Mouse (Mus musculus): ENCODE results near the gene Ptprf. TPM values are rescaled to one million over a fixed set of nuclear protein-coding genes. Genes with fewer than 3 reads are reported as not detected.

Gene Ptprf
- total RNA-seq, 2 experiments from 2014 or later = not detected

DNA sequence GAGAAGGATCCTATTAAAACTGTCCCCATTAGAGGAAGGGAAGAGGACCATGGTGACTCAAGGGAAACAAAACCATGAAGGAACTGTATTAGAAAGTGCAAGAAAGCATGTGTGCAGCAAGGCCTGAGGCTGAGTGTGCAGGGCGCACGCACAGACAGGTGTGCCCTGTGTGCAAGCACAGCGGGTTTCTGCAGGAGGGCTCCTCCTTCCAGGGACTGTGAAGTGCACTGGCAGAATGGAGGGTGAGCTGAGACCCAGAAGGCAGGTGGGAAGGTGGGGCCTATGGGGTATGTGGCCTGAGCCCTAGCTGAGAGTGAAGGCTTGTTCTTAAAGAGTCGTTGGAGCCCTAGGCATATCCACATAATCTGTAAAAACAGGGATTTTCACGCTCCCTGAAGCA, 1.9 kb downstream of the Ptprf start:
- ATAC-seq (replicated peaks; ENCODE audit: low FRiP score, poor library complexity, severe bottlenecking) = no peak

DNA sequence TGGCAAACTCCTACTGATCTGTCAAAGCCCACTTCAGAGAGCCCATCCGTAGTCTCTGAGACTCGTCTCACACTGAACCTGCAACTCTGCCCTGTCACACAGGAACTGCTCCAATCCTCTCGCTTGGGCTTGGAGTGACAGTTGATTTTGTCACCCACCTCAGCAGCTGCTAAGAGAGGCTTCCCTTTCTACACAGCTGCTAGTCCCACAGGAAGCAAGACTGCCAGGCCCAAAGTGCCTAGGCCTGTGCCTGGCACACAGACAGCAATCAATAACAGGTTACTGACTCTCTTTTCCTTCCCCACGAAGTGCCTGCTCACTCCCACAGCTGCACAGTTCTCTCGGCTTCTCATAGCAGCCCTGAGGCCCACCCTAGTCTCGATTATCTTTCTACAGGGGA, 2.7 kb downstream of the Ptprf start:
- no peak for ATAC-seq (replicated peaks; ENCODE audit: low FRiP score, poor library complexity, severe bottlenecking)

DNA sequence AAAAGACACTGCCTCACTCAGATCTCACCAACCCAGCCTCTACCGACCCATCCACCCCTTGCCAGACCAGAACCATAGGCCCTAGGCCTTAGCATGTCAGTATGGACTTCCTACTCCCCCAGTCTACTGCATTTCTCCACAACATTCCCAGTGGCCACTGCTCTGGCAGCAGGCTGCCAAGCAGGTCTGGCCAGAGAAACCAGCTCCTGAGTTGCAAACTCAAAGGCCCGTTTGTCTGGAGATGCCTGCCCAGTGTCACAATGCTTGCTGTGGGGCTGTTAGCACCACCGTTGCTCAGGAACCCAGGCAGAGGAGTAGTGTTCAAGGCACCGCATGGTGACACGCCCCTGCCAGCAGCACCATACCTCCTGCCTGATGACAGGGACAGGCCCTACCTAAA, 5.0 kb downstream of the Ptprf start:
- no peak for ATAC-seq (replicated peaks; ENCODE audit: low FRiP score, poor library complexity, severe bottlenecking)

DNA sequence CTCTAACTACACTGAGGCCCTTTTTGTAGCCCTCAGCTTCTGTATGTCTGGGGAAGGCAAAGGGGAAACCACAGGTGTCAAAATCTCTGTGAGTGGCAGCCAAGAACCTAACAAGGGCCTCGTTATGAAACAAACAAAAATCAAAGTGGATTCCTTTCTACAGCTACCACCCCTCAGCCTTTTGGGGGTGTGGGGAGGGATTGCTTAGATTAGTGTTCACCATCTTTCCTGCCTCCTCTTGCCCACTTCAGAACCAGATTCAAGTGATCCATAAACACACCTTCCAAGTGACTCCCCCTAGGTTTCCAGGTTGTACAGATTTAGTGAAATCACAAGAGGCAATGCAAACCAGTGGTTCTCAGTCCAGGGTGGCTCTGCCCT, 9.0 kb downstream of the Ptprf start:
- no peak for ATAC-seq (replicated peaks; ENCODE audit: low FRiP score, poor library complexity, severe bottlenecking)

DNA sequence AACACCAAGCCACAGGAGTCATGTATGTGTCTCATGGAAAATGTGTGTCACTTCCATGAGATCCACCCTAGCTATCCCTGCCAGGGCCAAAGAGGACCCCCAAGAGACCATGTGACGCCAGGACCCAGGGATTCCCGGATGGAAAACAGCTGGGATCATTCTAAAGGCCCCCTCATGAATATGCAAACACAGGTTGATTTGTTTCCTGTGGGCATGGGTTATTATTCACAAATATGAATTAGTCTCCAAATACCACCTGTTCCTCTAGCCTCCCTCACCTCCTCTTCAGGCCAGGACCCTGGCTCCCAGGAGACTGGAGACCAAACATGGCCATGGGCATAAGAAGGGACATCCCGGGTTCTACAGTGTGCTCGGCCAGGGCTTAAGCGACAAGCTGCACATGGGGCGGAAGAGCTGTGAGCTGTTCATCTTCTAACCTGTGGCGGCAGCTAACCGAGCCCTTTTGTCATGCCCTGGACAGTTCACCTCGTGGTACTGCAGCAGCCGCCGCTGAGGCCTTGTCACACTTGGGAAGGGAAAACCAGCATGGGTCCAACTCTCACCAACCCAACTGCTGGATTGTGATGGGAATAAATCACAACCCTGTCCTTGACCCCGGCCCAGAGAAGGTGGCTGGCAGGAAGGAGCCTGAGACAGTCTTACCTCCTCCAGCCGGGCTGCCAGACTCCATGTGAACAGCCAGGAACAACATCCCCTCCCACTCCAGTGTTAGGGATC, 9.6 kb downstream of the Ptprf start:
- ATAC-seq (replicated peaks; ENCODE audit: low FRiP score, poor library complexity, severe bottlenecking) = no peak

DNA sequence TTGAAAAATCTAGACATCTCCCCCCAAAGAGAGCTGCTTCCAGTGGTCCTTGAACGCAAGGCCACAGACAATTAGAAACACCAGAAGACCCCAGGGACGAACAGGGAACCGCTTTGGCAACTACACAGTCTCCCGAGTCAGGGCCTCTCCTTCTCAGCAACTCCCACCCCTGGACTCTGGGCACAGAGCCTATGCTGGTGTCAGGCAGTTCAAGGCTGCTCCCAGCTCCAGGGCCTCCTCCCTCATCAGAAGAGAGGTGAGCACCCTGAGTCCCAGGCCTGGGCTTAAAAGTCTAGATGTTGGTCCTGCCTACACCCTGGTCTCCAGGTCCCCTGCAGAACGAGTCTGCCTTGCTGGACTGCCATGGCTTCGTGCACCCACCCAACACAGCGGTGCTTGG, 10.7 kb downstream of the Ptprf start:
- no peak for ATAC-seq (replicated peaks; ENCODE audit: low FRiP score, poor library complexity, severe bottlenecking)

DNA sequence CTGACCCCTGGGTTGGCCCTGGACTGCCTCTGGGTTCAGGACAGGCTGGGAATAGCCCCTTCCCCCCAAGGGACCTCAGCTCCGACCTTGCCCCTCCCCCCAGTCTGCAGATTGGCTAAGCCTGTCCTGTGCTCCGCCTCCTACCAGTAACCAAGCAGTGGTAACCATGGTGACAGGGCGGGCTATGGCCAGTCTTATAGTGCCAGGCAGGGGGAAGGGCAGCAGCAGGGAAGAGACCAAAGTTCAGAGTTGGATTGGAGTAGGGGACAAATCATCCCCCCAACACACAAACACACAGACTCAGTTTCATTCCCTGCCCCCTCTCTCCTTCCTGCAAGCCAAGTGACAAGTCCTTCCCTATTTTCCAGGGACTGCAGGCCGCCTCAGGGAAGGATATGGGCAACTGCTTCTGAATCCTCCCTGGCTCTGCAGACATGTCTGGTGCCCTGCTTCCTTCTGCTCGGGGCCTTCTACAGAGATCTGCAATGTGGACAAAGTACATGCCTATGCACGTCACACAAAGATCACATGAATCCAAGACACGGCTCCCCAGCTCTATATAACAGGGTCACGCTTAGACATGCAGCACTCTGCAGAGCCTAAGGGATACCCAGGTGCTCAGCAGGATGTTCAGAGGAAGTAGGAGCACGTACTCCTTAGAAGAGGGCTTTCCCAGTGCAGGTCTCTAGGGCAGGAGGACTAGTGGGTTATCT, 14.5 kb downstream of the Ptprf start:
- no peak for ATAC-seq (replicated peaks; ENCODE audit: low FRiP score, poor library complexity, severe bottlenecking)

DNA sequence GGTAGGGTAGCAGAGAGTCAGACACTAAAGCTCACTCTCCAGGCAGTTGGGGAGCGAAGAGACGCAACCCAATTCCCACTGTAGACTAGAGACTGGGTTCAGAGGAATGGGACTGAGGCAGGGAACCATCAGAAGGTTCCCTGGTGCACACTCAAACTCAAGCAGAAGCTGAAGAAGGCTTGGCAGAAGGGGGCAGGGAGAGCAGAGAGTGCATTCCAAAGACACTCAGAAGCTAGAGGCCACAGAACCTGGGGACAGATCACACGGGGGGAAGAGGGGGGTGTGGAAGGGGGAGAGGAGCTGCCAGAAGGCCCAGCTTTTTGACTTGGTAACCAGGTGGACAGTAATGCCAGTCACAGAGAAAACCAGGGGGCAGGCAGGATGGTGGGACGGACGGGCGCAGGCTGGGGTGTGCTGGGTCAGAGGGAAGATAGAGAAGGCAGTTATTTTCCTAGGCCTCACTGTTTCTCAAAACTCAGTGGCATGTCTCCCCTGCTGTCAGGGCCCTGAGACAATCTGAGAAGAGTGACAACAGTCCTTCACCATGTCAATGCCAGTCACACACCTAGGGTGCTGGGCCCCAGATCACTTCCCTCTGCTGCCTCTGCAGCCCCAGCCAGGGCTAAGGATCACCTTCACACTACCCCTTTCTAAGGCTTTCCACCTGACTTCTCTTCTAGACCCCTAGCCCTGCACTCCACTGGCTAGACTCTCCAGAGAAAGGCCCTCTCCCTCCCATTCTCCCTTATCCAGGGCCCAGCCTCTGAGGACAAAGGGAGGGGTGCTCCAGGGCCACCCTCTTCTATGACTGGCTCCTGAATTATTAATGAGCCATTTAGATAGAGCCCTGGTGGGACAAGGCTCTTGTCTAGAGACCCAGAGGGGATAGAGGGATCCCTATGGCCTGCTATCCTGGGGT, 15.3 kb downstream of the Ptprf start:
- ATAC-seq (replicated peaks; ENCODE audit: low FRiP score, poor library complexity, severe bottlenecking) = no peak

DNA sequence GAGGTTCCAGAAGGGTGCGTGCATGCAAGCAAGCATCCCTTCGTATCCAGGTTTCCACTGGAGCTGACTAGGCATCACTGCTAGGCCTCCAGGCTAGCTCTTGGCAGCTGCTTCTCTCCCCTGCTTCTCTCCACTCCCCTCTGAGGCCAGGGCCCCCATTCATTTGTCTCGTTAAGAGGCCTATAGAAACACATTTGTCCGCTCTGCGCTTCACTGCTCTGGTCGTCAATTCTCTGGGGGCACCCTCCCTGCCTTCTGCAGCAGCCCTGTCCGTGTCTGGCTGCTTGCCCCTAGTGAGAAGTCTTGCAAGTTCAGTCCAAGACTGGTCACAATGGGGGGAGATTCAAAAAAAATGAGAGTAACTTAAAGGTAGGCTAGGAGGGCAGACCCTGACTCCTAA, 16.7 kb downstream of the Ptprf start:
- ATAC-seq (replicated peaks; ENCODE audit: low FRiP score, poor library complexity, severe bottlenecking) = no peak

DNA sequence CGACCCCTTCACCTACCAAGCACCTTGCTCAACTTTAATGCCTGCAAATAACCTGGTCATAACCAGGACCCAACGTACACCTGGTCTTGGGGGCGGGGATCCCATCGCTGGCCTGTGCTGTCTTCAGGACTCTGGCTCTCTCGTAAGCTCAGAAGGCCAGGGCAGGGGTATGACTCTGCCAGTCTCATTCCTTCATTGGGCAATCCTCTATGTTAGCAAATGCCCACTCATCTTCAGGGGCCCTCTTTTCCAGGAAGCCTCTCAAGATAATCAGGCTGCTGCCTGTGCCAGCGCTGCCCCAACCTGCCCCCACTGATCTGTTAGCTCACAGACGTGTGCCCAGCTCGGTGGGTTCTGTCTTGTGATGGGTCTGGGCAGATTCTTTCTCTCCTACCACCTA, 17.2 kb downstream of the Ptprf start:
- ATAC-seq (replicated peaks; ENCODE audit: low FRiP score, poor library complexity, severe bottlenecking) = no peak

DNA sequence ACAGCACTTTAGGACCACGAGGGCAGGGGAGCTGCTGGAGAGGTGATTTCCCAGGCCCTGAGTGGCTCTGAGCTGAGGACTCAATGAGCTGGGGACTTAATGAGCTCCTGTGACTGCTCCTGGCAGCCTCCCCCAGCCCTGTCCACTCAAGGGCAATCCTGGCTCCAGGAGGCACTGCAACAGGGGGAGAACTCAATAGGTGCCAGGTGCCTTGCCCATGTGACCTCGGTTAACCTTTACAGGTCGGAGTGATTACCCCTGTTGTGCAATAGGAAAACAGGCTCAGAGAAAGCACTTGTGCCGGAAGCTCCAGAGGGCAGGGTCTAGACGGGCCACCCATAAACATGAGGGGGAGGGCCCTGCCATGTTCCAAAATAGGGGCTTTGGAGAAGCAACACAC, 17.7 kb downstream of the Ptprf start:
- ATAC-seq (replicated peaks; ENCODE audit: low FRiP score, poor library complexity, severe bottlenecking) = no peak

DNA sequence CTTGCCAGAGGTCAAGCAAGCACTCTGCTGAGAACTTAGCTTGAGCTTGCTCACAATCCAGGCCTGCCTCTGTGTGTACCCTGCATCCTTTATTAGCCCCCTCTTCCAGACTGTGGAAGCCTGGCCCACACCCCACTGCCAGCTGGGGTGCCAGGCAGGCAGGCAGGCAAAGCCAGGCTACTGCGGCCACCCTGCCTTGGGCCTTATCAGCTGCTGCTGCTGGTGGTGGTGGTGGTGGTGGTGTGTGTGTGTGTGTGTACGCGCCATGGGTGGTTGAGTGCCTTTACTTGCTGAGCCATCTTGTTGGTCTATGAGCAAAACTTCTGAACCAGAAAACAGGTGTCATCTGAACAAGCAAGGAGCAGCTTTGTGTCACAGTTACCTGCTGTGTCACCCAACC, 18.3 kb downstream of the Ptprf start:
- no peak for ATAC-seq (replicated peaks; ENCODE audit: low FRiP score, poor library complexity, severe bottlenecking)

DNA sequence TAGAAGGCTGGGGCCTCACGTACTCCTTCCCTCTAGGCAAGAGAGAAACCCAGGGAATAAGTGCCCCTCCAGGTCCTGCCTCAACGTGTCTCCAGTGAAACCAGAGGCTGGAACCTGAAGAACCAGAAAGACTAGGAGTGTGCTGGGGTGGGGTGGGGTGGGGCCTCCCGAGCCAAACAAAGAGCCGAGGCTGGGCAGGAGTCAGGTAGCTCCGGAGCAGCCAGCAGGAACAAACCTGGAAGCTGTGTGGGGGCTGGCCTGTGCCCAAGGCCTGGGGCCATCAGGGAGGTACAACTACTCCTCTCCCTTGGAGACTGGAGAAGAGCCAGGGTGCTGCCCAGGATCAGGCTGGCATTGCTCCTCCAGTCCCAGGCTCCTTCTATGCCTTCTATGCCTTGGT, 18.9 kb downstream of the Ptprf start:
- ATAC-seq (replicated peaks; ENCODE audit: low FRiP score, poor library complexity, severe bottlenecking) = no peak

DNA sequence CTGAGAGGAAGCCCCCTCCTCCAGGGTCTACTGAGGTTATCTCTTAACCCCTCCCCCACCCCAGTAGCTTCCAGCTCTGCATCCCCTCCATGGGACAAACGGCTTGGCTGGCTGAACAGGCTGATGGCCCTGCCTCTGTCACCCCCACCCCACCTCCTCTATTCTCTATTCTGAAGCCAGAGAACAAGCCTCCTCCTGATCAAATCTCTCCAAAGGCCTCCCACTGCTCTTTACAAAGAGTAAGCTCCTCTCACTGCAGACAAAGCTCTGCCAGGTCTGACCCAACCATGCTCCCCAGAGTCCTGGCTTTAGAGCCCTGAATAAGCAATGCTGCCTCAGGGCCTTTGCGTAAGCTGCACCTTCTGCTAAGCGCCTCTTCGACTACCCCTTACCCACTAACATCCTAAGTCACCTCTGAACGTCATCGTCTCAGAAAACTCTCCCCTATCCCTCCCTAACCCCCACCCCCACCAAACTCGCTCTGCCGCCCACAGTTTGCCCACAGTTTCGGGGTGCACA, 19.6 kb downstream of the Ptprf start:
- ATAC-seq (replicated peaks; ENCODE audit: low FRiP score, poor library complexity, severe bottlenecking) = no peak

DNA sequence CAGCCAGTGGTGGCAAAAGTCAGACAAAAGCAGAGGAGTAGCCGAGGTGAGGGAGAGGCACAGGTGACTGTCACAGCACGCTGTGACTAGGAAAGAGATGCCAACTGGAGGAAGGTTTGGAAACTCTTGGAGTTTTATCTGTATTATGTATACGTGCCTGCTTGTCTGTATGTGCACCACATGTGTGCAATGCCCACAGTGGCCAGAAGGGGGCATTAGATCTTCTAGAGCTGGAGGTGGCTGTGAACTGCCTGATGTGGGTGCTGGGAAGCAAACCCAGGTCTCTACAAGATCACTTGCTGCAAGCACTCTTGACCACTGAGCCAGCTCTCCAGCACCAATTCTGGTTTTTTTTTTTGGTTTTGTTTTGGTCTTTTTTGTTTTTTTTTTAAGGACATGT, 20.5 kb downstream of the Ptprf start:
- ATAC-seq (replicated peaks; ENCODE audit: low FRiP score, poor library complexity, severe bottlenecking) = no peak

DNA sequence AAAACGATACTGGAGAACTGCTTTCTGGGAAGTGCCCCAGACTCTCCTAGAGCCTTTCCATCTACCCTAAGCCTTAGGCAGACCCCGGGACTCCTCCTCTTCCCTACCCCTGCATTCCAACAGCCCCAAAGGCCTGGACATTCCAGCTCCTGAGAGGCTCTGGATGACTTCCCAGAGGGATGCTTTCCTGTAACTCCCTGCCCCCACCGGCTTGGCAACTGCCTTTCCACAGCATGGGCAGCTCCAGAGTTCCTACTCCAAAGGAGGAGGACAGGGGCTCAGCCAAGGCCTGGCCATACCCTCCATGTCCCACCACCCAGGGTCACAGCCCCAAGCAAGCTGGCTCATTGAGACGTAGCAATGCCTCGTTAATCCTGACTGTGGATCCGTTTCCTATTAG, 21.2 kb downstream of the Ptprf start:
- no peak for ATAC-seq (replicated peaks; ENCODE audit: low FRiP score, poor library complexity, severe bottlenecking)

DNA sequence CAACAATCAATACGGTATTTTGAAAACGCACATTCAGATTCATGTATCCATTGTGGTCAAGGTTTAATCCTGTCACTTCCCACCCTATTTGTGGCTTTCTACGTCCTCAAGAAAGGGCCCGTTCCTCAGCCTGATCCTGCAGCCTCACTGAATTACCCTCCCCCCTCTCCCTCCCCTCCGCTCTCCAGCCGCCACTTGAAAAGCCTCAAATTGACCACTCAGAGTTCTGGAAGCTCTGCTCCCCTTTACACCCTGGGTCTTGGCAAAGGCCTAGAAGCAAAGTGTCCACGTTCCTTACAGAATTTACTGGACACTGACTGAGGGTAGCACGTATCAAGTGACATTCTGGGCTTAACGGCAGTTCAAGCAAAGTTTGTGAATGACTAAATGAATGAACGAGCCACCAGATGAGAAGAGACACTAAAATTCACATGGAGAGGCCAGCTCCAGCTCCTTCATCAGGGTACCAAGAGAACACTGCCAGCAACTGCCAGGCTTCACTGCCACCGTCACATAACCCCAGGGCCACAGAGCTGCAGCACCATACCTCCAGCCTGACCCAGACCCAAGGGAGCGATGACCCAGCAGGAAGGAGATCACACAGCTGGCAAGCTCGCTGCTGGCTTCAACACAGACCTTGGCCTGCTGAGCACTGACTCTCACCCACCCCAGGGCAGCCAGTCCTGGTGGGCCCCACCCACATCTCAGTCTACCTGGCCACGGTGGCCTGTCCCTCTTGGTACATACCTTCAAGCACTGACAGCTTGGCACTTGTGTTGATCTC, 22.6 kb downstream of the Ptprf start:
- no peak for ATAC-seq (replicated peaks; ENCODE audit: low FRiP score, poor library complexity, severe bottlenecking)

DNA sequence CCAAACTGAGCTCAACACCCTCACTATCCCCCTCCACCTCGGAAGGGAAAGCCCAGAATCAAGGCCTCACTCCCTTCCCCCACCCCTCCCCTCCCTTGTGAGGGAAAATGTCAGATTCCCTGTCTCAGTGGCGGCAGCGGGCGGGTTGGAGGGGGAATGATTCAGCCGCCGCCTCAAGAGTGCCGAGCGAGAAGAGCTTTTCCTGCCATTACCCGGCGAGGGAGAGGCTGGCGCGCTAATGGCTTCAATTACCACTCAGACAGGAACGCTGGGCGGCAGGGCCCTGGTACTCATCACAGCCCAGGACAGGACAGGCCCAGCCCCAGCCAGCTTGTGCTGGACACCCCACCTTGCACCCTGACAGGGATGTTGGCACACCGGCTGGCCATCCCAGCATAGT, 25.6 kb downstream of the Ptprf start:
- no peak for ATAC-seq (replicated peaks; ENCODE audit: low FRiP score, poor library complexity, severe bottlenecking)

DNA sequence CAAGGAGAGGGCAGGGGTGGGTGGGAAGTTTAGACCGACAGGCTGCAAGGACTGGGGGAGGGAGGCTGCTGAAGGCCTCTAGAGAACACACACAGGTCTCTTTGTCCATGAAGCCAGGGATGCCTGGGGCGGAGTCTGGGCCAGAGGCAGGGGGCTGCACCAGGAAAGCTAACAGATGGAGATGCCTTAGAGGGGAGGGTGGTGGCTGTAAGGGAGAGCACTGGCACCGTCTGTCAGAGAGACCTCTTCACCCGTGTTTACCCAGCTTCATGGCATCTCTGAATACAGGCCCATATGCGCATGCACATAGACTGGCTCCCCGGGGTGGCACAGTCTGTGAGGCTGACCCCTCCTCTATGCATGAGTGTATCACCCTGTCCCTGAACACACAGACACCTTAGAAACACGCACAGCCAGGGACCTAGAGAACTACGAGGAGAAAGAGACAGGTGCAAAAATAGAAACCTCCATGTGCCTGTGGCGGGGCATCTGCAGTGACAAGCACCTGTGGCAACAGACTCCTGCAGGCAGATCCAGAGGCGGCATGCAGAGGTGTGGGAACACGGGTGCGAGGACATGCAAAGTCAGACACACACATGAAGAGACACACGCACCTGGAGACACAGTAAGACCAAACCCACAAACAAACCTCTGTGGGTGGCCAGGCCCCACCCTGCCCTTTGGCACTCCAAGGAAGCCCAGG, 29.3 kb downstream of the Ptprf start:
- ATAC-seq (replicated peaks; ENCODE audit: low FRiP score, poor library complexity, severe bottlenecking) = no peak

Measured in erythroblast, adult 5-6 weeks (primary cell).